Mouse (Mus musculus): Measurements from ENCODE around the gene Ppp6r3. TPM values are rescaled to one million over a fixed set of nuclear protein-coding genes. Genes with fewer than 3 reads are reported as not detected.
"Not testable (repeated sequence)": the region's sequence is repeated elsewhere in the genome, so short reads cannot be mapped to it uniquely, and the experiment has no call there.

Ppp6r3 gene
- polyA plus RNA-seq, 1 experiment: 34.4 TPM

DNA sequence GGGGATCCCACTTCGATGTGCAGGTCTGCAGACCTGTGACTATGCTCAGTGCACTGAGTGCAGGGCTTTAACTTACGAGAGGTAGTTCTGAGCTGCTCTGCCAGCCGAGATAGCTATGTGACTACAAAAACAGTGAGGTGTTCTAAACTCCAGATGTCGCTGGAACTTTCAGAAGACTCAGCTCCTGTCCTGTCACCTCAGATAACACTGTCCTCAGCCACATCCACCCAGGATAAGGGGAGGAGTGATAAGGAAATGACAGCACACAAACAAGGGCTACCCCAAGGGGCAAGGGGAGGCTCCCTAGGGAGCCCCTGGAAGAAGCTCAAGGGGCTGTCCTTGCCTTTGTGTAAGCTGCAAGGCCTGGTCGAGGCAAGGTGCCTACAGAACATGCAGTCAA lies 14.0 kb upstream of the Ppp6r3 start:
- Histone ChIP-seq H3K27ac (ENCODE audit: insufficient read depth, low read length) (no peak overlapping the region), H3K4me1 (ENCODE audit: control insufficient read depth, insufficient read depth, insufficient read length) (no peaks in the 10 kb centered on the region), H3K4me3 (ENCODE audit: extremely low read depth, insufficient read depth, insufficient read length) (no peak overlapping the region), H3K36me3 (ENCODE audit: control insufficient read depth, insufficient read depth, low read length) (no peaks in the 10 kb centered on the region), H3K27me3 (ENCODE audit: control insufficient read depth, insufficient read depth, low read length) (no peaks in the 10 kb centered on the region)
- no peak for DNase-seq (ENCODE audit: low read depth in 1 of 2, low spot score in 2 of 2)
- 59% methylated on average over 5 of the region's 5 CpGs for WGBS
- TF ChIP-seq CTCF (IDR thresholded peaks at IDR 0.05; ENCODE audit: extremely low read depth, insufficient read depth, insufficient read length, insufficient replicate concordance) (no peak), POLR2A (IDR thresholded peaks at IDR 0.05; ENCODE audit: low read depth, low read length) (no peak)

DNA sequence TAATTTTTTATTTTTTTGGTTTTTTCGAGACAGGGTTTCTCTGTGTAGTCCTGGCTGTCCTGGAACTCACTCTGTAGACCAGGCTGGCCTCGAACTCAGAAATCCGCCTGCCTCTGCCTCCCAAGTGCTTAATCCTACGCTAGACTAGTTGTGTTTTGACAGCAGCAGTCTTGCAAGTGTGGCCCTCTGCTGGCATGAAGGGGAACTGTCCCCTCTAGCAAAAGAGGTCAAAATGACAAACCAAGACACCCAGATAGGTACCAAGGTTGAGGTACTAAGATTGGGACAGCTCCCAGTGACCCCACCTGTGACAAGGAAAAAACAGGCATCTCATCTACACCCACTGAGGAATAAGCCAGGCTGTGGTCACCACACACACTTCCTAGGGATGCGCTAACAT lies 12.2 kb upstream of the Ppp6r3 start:
- WGBS: 90% methylated on average over 5 of the region's 5 CpGs
- DNase-seq (ENCODE audit: low read depth in 1 of 2, low spot score in 2 of 2): peak in 1 of 2 experiments; percentile 34
- not testable (repeated sequence) for H3K36me3 ChIP-seq (ENCODE audit: control insufficient read depth, insufficient read depth, low read length); H3K4me1 ChIP-seq (ENCODE audit: control insufficient read depth, insufficient read depth, insufficient read length); H3K27me3 ChIP-seq (ENCODE audit: control insufficient read depth, insufficient read depth, low read length); H3K27ac ChIP-seq (ENCODE audit: insufficient read depth, low read length); H3K4me3 ChIP-seq (ENCODE audit: extremely low read depth, insufficient read depth, insufficient read length)
- TF ChIP-seq CTCF (IDR thresholded peaks at IDR 0.05; ENCODE audit: extremely low read depth, insufficient read depth, insufficient read length, insufficient replicate concordance): peak; percentile 56; the same call in 1 of the 2 replicates

DNA sequence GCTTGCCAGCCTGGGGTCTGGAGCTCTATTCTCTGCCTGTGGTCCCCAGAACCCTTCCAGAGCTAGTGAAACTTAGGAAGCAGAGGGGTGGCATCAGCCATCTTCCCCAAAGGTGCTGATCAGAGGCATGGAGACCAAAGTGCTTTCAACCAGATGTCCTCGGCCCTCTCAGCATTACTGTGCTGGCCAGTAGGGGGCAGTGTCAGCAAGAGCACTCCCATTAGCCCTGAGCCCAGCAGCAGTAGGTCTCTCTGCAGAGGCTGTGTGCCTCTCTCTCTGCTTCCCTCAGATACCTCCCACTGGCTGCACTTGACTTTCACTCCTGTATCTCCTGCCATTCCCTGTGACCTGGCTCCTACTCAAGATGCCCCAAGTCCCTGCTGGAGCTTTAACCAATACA lies 11.0 kb upstream of the Ppp6r3 start:
- Histone ChIP-seq H3K27me3 (ENCODE audit: control insufficient read depth, insufficient read depth, low read length) (no peaks in the 10 kb centered on the region), H3K4me1 (ENCODE audit: control insufficient read depth, insufficient read depth, insufficient read length) (no peaks in the 10 kb centered on the region), H3K27ac (ENCODE audit: insufficient read depth, low read length) (no peak overlapping the region), H3K4me3 (ENCODE audit: extremely low read depth, insufficient read depth, insufficient read length) (no peak overlapping the region), H3K36me3 (ENCODE audit: control insufficient read depth, insufficient read depth, low read length) (no peaks in the 10 kb centered on the region)
- peak in 1 of 2 experiments; percentile 29 for DNase-seq (ENCODE audit: low read depth in 1 of 2, low spot score in 2 of 2)
- WGBS: 54% methylated on average over 1 of the region's 1 CpGs
- TF ChIP-seq CTCF (IDR thresholded peaks at IDR 0.05; ENCODE audit: extremely low read depth, insufficient read depth, insufficient read length, insufficient replicate concordance): peak; percentile 68; the same call in 1 of the 2 replicates
- no peak for TF ChIP-seq POLR2A (IDR thresholded peaks at IDR 0.05; ENCODE audit: low read depth, low read length)

DNA sequence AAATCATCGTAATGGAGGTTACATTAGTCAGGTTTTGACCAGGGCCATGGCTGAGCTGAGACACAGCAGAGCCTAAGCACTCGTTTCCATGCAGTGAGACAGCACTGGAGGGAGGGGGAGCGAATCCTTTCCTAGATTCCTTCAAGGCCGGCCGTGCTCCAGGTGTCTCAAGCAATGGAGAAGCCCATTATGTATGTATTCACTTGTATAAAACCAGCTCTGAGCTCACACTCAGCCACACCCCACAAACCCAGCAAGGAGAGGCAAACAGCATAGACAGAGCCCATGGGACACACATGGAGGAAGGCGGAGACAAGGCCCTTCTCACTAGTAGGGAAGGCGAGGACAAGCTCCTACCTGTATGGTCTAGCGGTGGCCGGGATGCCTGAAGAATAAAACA lies 10.5 kb upstream of the Ppp6r3 start:
- Histone ChIP-seq H3K4me1 (ENCODE audit: control insufficient read depth, insufficient read depth, insufficient read length) (no peaks in the 10 kb centered on the region), H3K27me3 (ENCODE audit: control insufficient read depth, insufficient read depth, low read length) (no peaks in the 10 kb centered on the region), H3K36me3 (ENCODE audit: control insufficient read depth, insufficient read depth, low read length) (no peaks in the 10 kb centered on the region), H3K4me3 (ENCODE audit: extremely low read depth, insufficient read depth, insufficient read length) (no peak overlapping the region), H3K27ac (ENCODE audit: insufficient read depth, low read length) (no peak overlapping the region)
- 94% methylated on average over 9 of the region's 9 CpGs for WGBS
- no peak for DNase-seq (ENCODE audit: low read depth in 1 of 2, low spot score in 2 of 2)
- TF ChIP-seq CTCF (IDR thresholded peaks at IDR 0.05; ENCODE audit: extremely low read depth, insufficient read depth, insufficient read length, insufficient replicate concordance) (no peak), POLR2A (IDR thresholded peaks at IDR 0.05; ENCODE audit: low read depth, low read length) (no peak)

DNA sequence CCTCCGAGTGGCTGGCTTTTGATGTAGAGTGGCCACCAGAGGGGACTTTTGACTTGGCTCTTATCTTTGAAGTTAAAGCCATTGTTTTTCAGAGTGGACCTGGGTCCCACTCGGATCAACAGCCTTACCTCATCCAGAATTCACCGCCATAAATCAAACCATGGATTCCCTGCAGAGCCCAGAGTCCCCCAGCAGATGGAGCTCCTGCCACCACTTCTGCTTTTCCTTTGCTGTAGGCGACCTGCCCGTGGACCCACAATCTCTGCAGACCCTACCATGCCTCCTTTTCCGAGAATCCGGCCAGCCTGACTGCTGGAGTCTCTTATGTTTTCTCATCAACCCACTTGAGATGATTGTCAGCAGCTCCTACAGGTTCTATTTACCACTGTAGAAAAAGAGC lies 5.8 kb upstream of the Ppp6r3 start:
- DNase-seq (ENCODE audit: low read depth in 1 of 2, low spot score in 2 of 2): peak in 1 of 2 experiments; percentile 50
- peaks cover 3% of the 10 kb centered on the region; the same call in 1 of the 2 replicates for H3K4me1 ChIP-seq (ENCODE audit: control insufficient read depth, insufficient read depth, insufficient read length)
- H3K4me3 ChIP-seq (ENCODE audit: extremely low read depth, insufficient read depth, insufficient read length): no peak overlapping the region
- no peaks in the 10 kb centered on the region for H3K36me3 ChIP-seq (ENCODE audit: control insufficient read depth, insufficient read depth, low read length)
- TF ChIP-seq CTCF (IDR thresholded peaks at IDR 0.05; ENCODE audit: extremely low read depth, insufficient read depth, insufficient read length, insufficient replicate concordance) (peak; percentile 48; the same call in 1 of the 2 replicates), POLR2A (IDR thresholded peaks at IDR 0.05; ENCODE audit: low read depth, low read length) (no peak)
- H3K27me3 ChIP-seq (ENCODE audit: control insufficient read depth, insufficient read depth, low read length): no peaks in the 10 kb centered on the region
- WGBS: 20% methylated on average over 7 of the region's 7 CpGs
- no peak overlapping the region for H3K27ac ChIP-seq (ENCODE audit: insufficient read depth, low read length)

DNA sequence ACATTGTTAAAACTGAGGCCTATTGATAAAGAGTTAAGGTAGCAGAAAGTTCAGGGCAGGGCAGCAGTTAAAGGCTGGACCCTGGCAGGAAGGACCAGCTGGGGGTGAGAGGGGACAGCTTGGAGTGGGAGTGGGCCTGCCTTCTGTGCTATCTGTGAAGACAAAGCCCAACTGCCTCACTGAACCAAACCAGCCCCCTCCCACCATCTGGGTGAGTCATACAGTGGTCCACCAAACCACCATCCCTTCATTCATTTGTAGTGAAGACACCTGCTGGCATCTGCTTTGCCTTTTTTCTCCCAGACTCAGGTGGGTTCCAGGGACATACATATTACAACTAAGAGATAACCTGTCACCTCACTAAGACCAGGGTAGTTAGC lies 2.4 kb upstream of the Ppp6r3 start:
- no peak for TF ChIP-seq POLR2A (IDR thresholded peaks at IDR 0.05; ENCODE audit: low read depth, low read length)
- no peak for TF ChIP-seq CTCF (IDR thresholded peaks at IDR 0.05; ENCODE audit: extremely low read depth, insufficient read depth, insufficient read length, insufficient replicate concordance)
- Histone ChIP-seq H3K27ac (ENCODE audit: insufficient read depth, low read length) (no peak overlapping the region), H3K4me1 (ENCODE audit: control insufficient read depth, insufficient read depth, insufficient read length) (peaks cover 6% of the 10 kb centered on the region), H3K36me3 (ENCODE audit: control insufficient read depth, insufficient read depth, low read length) (no peaks in the 10 kb centered on the region), H3K27me3 (ENCODE audit: control insufficient read depth, insufficient read depth, low read length) (no peaks in the 10 kb centered on the region), H3K4me3 (ENCODE audit: extremely low read depth, insufficient read depth, insufficient read length) (no peak overlapping the region)
- DNase-seq (ENCODE audit: low read depth in 1 of 2, low spot score in 2 of 2): no peak

DNA sequence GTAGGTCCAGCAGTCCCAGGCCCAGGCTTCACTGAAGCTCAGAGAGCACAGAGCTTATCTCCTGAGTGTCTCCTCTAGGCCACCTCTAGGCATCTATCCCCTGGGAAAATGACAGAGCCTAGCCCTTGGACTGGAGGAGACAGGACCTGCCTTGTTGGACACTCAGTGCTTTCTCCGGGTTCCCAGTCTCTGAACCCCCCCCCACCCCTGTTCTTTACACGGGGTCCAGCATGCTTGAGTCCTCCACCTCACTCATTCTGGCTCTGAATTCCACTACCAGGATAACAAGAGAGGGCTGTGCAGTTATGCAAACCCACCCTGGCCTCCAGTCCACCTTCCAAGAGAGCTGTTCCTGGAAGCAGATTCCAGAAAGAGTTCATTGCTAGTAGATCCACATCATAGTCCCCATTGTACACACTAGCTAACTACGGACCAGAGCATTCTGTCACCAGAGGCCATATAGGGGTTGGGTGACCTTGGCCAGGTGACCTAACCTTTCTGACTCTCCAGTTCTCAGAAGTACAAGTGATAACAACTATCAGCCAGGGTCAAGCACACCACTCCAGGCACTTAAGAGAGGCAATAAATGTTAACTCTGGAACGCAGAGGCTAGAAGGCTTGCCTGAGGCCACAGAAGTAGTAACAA lies 1.8 kb upstream of the Ppp6r3 start:
- Histone ChIP-seq H3K27ac (ENCODE audit: insufficient read depth, low read length) (no peak overlapping the region), H3K4me1 (ENCODE audit: control insufficient read depth, insufficient read depth, insufficient read length) (peaks cover 6% of the 10 kb centered on the region), H3K4me3 (ENCODE audit: extremely low read depth, insufficient read depth, insufficient read length) (no peak overlapping the region), H3K27me3 (ENCODE audit: control insufficient read depth, insufficient read depth, low read length) (no peaks in the 10 kb centered on the region), H3K36me3 (ENCODE audit: control insufficient read depth, insufficient read depth, low read length) (no peaks in the 10 kb centered on the region)
- no peak for DNase-seq (ENCODE audit: low read depth in 1 of 2, low spot score in 2 of 2)
- no peak for TF ChIP-seq POLR2A (IDR thresholded peaks at IDR 0.05; ENCODE audit: low read depth, low read length)
- no peak for TF ChIP-seq CTCF (IDR thresholded peaks at IDR 0.05; ENCODE audit: extremely low read depth, insufficient read depth, insufficient read length, insufficient replicate concordance)
- WGBS: 93% methylated on average over 4 of the region's 4 CpGs
